Mouse (Mus musculus) stomach, embryonic 16.5 days (tissue): ENCODE results near the gene Dppa5a. TPM values are rescaled to one million over a fixed set of nuclear protein-coding genes. Genes with fewer than 3 reads are reported as not detected.

Source experiments
- ATAC-seq: fragments of 200-750 bp; cut with Nextera tagmentation; 2 replicates; pipeline ENCODE4 v1.8.0; 2017; ENCODE audit warnings: moderate number of reproducible peaks, moderate TSS enrichment; ENCODE audit not compliant: insufficient read depth, low FRiP score
- H3K27ac ChIP-seq: fragments of 300-500 bp; sonication (generic); 2 replicates; pipeline ENCODE4 v1.5.1; 2014; ENCODE audit warnings: low read length
- H3K27me3 ChIP-seq: fragments of 300-500 bp; sonication (generic); 2 replicates; pipeline ENCODE4 v1.6.1; 2014; ENCODE audit warnings: low read length, control low read depth, mixed read lengths; ENCODE audit not compliant: control insufficient read depth, insufficient read depth
- H3K36me3 ChIP-seq: fragments of 300-500 bp; sonication (generic); 2 replicates; pipeline ENCODE4 v1.6.1; 2014; ENCODE audit warnings: low read length; ENCODE audit not compliant: control insufficient read depth, insufficient read depth
- H3K4me1 ChIP-seq: fragments of 300-500 bp; sonication (generic); 2 replicates; pipeline ENCODE4 v1.6.1; 2014; ENCODE audit warnings: low read length, control low read depth, mixed read lengths; ENCODE audit not compliant: control insufficient read depth, insufficient read depth
- H3K4me2 ChIP-seq: fragments of 300-500 bp; sonication (generic); 2 replicates; pipeline ENCODE4 v1.6.1; 2014; ENCODE audit warnings: low read depth, low read length, mixed read lengths
- H3K4me3 ChIP-seq: fragments of 300-500 bp; sonication (generic); replicated peaks from 2 replicates; pipeline ENCODE4 v1.5.1; 2014; ENCODE audit warnings: mild to moderate bottlenecking, low read length
- H3K9ac ChIP-seq: fragments of 300-500 bp; sonication (generic); 2 replicates; pipeline ENCODE4 v1.6.1; 2014; ENCODE audit warnings: low read length
- H3K9me3 ChIP-seq: fragments of 300-500 bp; sonication (generic); replicated peaks from 2 replicates; pipeline ENCODE4 v1.6.1; 2016; ENCODE audit warnings: low read length, control low read depth; ENCODE audit not compliant: control insufficient read depth
- WGBS: fragments of 180-500 bp; shearing (Covaris S2); extraction: QIAGEN DNeasy Blood & Tissue Kit; methylation state at CpG from one replicate; pipeline ENCODE4 v1.1.7; 2014; 5-methylcytosine and 5-hydroxymethylcytosine counted together
- polyA plus RNA-seq: library from polyadenylated mRNA; unstranded; fragments of >200 nt; fragmentation: Nextera tagmentation; extraction: Ambion mirVana; gene quantifications from 2 replicates; pipeline ENCODE4 v1.2.1, GENCODE M21; 2015

Dppa5a gene
- polyA plus RNA-seq, 1 experiment from 2014 or later: 0.23 TPM

- 86% methylated on average over 7 of the region's 7 CpGs for WGBS
- Histone ChIP-seq H3K36me3 (no peaks in the 10 kb centered on the region), H3K9me3 (no peaks in the 10 kb centered on the region), H3K9ac (no peak overlapping the region), H3K4me3 (no peak overlapping the region), H3K4me2 (no peak overlapping the region), H3K27me3 (no peaks in the 10 kb centered on the region), H3K27ac (no peak overlapping the region), H3K4me1 (no peaks in the 10 kb centered on the region)
- ATAC-seq: no peak
Observed at GRCm38 (mm10) chr9:78386947-78387346, 19.0 kb upstream of the Dppa5a start.

GRCm38 (mm10) chr9:78385893-78386292, 17.9 kb upstream of the Dppa5a start:
- no peak for ATAC-seq
- Histone ChIP-seq H3K27me3 (no peaks in the 10 kb centered on the region), H3K9me3 (no peaks in the 10 kb centered on the region), H3K36me3 (no peaks in the 10 kb centered on the region), H3K27ac (no peak overlapping the region), H3K4me2 (no peak overlapping the region), H3K4me1 (no peaks in the 10 kb centered on the region), H3K9ac (no peak overlapping the region), H3K4me3 (no peak overlapping the region)
- WGBS: 47% methylated on average over 3 of the region's 3 CpGs

GRCm38 (mm10) chr9:78378113-78378785, 10.3 kb upstream of the Dppa5a start, which contains the start of gene Ooep:
Gene Ooep, minus strand, starts transcription at chr9:78378725.
- 4% methylated on average over 21 of the region's 23 CpGs for WGBS
- ATAC-seq: peak; percentile 60
- peak within 1 kb of the TSS; percentile 28 for H3K4me3 ChIP-seq
- H3K27me3 ChIP-seq: peaks cover 8% of the 10 kb centered on the region; the same call in 1 of the 2 replicates
- peak within 1 kb of the TSS; percentile 54 for H3K4me2 ChIP-seq
- peaks cover 3% of the 10 kb centered on the region for H3K4me1 ChIP-seq
- H3K9me3 ChIP-seq: no peaks in the 10 kb centered on the region
- no peak within 1 kb of the TSS for H3K27ac ChIP-seq
- H3K36me3 ChIP-seq: no peaks in the 10 kb centered on the region
- H3K9ac ChIP-seq: peak within 1 kb of the TSS; percentile 43

- no peak for ATAC-seq
- Histone ChIP-seq H3K9me3 (no peaks in the 10 kb centered on the region), H3K36me3 (no peaks in the 10 kb centered on the region), H3K9ac (no peak overlapping the region), H3K4me2 (peak overlapping the region; percentile 54; the same call in 1 of the 2 replicates), H3K4me1 (peaks cover 3% of the 10 kb centered on the region), H3K27me3 (peaks cover 8% of the 10 kb centered on the region; the same call in 1 of the 2 replicates), H3K4me3 (peak overlapping the region; percentile 28), H3K27ac (no peak overlapping the region)
- WGBS: 52% methylated on average over 8 of the region's 8 CpGs
Observed at GRCm38 (mm10) chr9:78377546-78377945, 9.6 kb upstream of the Dppa5a start.

GRCm38 (mm10) chr9:78375486-78375885, 7.5 kb upstream of the Dppa5a start:
- Histone ChIP-seq H3K9ac (no peak overlapping the region), H3K4me2 (no peak overlapping the region), H3K27me3 (peaks cover 8% of the 10 kb centered on the region; the same call in 1 of the 2 replicates), H3K9me3 (no peaks in the 10 kb centered on the region), H3K4me3 (no peak overlapping the region), H3K4me1 (peaks cover 3% of the 10 kb centered on the region), H3K36me3 (no peaks in the 10 kb centered on the region), H3K27ac (no peak overlapping the region)
- WGBS: 67% methylated on average over 4 of the region's 4 CpGs
- no peak for ATAC-seq

- Histone ChIP-seq H3K4me2 (no peak overlapping the region), H3K9ac (no peak overlapping the region), H3K36me3 (no peaks in the 10 kb centered on the region), H3K4me3 (no peak overlapping the region), H3K9me3 (no peaks in the 10 kb centered on the region), H3K4me1 (peaks cover 3% of the 10 kb centered on the region), H3K27ac (no peak overlapping the region), H3K27me3 (peaks cover 8% of the 10 kb centered on the region; the same call in 1 of the 2 replicates)
- ATAC-seq: no peak
- 72% methylated on average over 1 of the region's 1 CpGs for WGBS
Observed at GRCm38 (mm10) chr9:78374885-78375389, 7.0 kb upstream of the Dppa5a start.

- no peak overlapping the region for H3K9ac ChIP-seq
- no peak overlapping the region for H3K4me3 ChIP-seq
- peak; percentile 33; the same call in 1 of the 2 replicates for ATAC-seq
- 31% methylated on average over 5 of the region's 5 CpGs for WGBS
- H3K27ac ChIP-seq: no peak overlapping the region
- no peak overlapping the region for H3K4me2 ChIP-seq
- H3K4me1 ChIP-seq: peaks cover 3% of the 10 kb centered on the region
- no peaks in the 10 kb centered on the region for H3K9me3 ChIP-seq
- peaks cover 8% of the 10 kb centered on the region; the same call in 1 of the 2 replicates for H3K27me3 ChIP-seq
- no peaks in the 10 kb centered on the region for H3K36me3 ChIP-seq
Observed at GRCm38 (mm10) chr9:78374397-78374796, 6.4 kb upstream of the Dppa5a start.

- Histone ChIP-seq H3K9ac (no peak overlapping the region), H3K4me2 (no peak overlapping the region), H3K36me3 (no peaks in the 10 kb centered on the region), H3K4me1 (no peaks in the 10 kb centered on the region; the same call in 1 of the 2 replicates), H3K9me3 (no peaks in the 10 kb centered on the region), H3K4me3 (no peak overlapping the region), H3K27me3 (peaks cover 4% of the 10 kb centered on the region; the same call in 1 of the 2 replicates), H3K27ac (no peak overlapping the region)
- 78% methylated on average over 10 of the region's 10 CpGs for WGBS
- ATAC-seq: no peak
Observed at GRCm38 (mm10) chr9:78372827-78373504, 5.0 kb upstream of the Dppa5a start.

- 92% methylated on average over 3 of the region's 3 CpGs for WGBS
- no peak overlapping the region for H3K9ac ChIP-seq
- H3K4me3 ChIP-seq: no peak overlapping the region
- H3K9me3 ChIP-seq: no peaks in the 10 kb centered on the region
- ATAC-seq: no peak
- H3K4me2 ChIP-seq: no peak overlapping the region
- H3K27ac ChIP-seq: no peak overlapping the region
- H3K36me3 ChIP-seq: no peaks in the 10 kb centered on the region
- no peaks in the 10 kb centered on the region for H3K27me3 ChIP-seq
- H3K4me1 ChIP-seq: no peaks in the 10 kb centered on the region
Observed at GRCm38 (mm10) chr9:78371441-78371840, 3.5 kb upstream of the Dppa5a start.
